Mouse (Mus musculus): ENCODE data around the gene Lpcat3.

Gene Lpcat3

GRCm38 (mm10) chr6:124734417-124734816 lies 71.6 kb downstream of the Lpcat3 start:
- CTCF ChIA-PET = no interaction called here

DNA sequence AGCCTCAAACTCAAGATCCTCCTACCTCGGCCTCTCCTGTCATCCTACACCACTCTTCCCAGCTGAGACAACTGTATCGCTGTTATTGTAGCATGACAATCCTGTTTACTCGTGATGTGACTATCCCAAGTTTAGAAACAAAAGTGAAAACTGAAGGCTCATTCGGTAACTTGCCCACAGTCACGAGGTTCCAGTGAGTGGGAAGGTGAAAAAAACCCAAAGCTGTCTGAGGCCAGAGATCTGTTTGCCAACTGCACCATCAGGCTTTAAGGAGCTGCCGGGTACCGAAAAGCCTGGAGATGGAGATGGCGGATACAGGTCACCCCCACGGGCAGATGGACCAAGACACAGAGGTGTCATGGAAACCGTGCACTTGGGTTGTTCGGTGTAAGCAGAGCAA lies 74.2 kb downstream of the Lpcat3 start:
- CTCF ChIA-PET = no interaction called here

DNA sequence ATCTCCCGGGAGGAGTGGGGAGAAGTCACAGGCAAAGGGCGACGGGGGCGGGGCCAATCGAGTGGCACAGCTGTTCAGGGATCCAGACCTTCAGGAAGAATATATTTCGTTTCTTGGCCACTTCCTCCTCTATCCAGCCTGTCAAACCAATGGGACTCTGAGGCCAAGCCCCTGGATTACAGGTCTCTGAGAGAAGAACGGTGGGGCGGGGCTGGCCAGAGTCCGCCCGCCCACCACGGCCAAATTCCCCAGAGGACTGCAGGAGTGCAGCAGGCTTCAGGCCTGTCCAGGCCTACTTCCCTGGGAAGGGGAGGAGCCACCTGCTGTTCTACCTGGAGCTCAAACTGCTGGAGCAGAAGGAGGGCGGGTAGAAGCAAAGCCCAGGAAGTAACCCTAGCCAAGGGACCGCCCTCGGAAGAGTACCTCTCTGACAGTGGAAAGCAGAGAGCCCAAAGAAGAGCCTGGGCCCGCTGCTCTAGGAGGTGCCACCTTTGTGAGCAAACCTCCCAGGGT lies 75.7 kb downstream of the Lpcat3 start, which contains the start of gene Ptpn6:
Gene Ptpn6, minus strand, starts transcription at position 204 of the 513 bp plus-strand sequence.
- CTCF ChIA-PET = interaction anchor here (0.5 to 1.0 kb wide), 2 partner anchors 10 to 169 kb away, joined by 3 to 4 read pairs; no protein-coding TSS in a partner anchor

- CTCF ChIA-PET = interaction anchor here (0.5 to 3.8 kb wide), 2 partner anchors 23 to 169 kb away, joined by 3 to 22 read pairs; no protein-coding TSS in a partner anchor
Measured at GRCm38 (mm10) chr6:124739231-124739796, 76.5 kb downstream of the Lpcat3 start.

DNA sequence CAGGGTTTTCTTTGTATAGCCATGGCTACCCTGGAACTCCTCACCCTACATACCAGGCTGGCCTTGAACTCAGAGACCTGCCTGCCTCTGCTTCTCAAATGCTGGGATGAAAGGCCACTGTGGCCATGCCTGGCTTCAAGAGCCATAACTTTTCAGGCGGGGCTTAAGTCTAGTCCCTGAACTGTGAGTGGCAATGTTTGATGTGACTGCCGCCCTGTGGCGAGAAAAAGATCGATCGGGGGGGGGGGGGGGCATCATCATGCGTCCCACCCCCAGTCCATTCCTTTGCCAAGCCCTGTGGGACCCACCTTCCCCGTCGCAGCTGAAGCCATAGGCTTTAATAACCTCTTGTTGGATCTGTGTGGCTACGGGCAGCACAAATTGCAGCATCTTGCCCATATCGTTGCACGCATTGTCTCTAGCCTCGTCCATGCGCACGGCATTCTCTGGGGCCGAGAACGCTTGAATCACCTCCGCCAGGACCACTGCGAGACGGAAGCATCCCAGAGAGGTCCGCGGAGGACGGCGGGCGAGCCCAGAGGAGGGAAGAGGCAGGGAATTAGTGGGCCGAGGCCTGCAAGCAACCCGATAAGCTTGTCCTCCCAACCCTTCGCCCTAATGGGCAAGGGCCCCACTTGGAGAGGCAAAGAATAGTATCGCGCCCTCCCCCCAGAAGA lies 77.5 kb downstream of the Lpcat3 start:
- CTCF ChIA-PET = interaction anchor here (1.0 to 3.8 kb wide), 3 partner anchors 17 to 37 kb away, joined by 3 to 22 read pairs (median 4); no protein-coding TSS in a partner anchor

DNA sequence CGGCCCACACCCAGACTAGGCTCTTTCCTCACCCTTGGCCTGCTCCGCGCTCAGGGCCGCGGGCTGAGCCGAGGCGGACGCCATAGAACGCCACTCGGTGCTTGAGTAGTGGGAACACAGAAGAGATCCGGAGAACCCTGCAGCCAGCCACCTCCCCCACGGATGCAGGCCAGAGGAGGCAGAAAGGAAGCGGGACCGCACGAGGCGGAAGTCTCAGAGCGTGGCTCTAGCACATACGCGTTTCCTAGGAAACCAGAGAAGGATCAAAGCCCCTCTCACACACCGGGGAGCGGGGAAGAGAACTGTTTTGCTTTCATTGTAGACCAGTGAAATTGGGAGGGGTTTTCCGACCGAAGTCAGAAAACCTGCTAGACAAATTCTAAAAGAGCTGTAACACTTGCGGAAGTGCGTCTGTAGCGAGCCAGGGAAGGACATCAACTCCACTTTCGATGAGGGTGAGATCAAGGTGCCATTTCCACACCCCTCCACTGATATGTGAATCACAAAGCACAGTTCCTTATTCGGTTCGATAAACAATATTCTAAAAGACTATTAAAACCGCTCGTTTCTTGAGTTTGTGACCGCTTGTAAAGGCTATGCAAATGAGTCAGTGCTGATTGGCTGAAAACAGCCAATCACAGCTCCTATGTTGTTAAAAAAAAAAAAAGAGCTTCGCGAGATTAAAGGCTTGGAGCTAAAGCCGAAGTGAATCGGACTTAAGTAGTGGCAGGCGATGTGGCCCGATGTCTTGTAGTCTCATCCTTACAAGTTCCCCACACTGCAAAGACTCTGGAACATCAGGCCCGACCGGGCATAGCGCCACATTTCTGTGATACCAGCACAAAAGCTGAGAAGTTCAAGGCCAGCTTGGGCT lies 78.3 kb downstream of the Lpcat3 start, which contains the start of gene Grcc10:
Gene Grcc10, minus strand, starts transcription at position 487 of the 874 bp plus-strand sequence.
- CTCF ChIA-PET = interaction anchor here (1.0 to 3.8 kb wide), 4 partner anchors 16 to 38 kb away, joined by 3 to 22 read pairs (median 4); no protein-coding TSS in a partner anchor

DNA sequence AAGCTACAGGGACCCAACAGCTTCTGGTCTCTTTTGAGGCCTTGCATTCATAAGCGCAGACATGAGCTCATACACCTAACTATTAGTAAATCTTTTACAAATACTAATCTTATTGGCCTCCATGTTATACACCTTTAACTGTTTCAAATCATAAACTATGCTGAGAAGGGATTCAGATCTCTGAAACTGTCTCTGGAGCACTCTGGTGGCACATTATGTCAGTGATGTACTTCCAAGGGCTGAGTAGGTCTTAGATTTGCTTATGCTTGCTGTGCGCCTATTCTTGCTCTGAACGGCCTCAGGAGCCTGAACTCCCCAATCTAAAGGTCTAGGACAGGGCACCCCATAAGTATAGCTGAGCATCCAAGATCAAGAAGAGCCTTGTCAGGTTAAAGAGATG lies 79.0 kb downstream of the Lpcat3 start:
- CTCF ChIA-PET = interaction anchor here (1.3 to 3.8 kb wide), 2 partner anchors 16 to 26 kb away, joined by 4 to 22 read pairs; no protein-coding TSS in a partner anchor

DNA sequence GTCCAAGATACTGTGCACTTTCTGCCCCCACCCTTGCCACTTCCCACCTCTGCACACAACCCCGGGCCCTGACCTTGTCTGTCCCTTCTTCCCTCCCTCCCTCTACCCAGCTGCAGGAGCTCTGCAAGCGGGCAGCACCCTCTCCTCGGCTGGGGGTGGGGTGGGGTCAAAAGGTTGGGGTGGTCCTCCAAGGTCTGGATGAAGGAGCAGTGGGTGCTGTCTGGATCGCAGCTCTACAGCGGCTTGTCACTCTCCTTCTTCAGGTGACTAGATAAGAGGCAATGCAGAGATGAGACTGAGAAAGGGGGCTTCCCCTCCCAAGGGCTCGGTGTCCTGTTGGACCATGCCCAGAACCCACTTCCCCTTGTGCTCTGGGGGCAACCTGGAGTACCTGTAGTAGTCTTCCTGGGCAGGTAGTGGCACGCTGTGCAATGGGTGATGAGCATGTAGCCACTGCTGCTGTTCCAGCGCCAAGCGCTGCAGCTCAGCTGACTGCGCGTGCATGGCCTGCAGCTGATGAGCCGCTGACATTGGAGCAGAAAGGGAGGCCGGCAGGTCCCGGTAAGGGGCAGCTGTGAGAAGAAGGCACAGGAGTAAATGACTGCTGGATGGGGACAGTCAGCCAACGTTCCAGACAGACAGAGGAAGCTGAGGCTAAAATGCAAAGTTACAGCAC lies 80.2 kb downstream of the Lpcat3 start:
- CTCF ChIA-PET = interaction anchor here (0.6 to 3.8 kb wide), 3 partner anchors 16 to 267 kb away, joined by 3 to 22 read pairs (median 7); no protein-coding TSS in a partner anchor

DNA sequence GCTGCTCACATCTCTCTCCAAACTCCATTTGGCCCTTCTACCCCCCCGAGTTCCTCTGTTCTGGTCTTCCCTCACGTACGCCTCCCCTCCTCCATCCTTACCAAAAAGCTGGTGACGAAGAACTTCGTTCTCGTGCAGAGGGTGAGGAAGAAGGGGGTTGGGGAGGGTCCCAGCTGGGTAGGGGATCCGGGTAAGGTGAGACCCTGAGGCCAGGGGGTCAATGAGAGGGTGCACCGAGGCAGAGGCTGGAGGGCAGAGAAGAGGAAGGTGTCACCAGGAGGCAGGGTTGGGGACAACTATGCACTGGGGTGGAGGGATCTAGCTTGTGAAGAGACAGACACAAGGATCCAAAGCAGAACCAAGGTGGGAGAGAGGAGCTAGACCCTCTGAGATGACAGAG lies 80.8 kb downstream of the Lpcat3 start:
- CTCF ChIA-PET = interaction anchor here (0.6 to 1.0 kb wide), 2 partner anchors 16 to 266 kb away, joined by 3 to 7 read pairs; no protein-coding TSS in a partner anchor

DNA sequence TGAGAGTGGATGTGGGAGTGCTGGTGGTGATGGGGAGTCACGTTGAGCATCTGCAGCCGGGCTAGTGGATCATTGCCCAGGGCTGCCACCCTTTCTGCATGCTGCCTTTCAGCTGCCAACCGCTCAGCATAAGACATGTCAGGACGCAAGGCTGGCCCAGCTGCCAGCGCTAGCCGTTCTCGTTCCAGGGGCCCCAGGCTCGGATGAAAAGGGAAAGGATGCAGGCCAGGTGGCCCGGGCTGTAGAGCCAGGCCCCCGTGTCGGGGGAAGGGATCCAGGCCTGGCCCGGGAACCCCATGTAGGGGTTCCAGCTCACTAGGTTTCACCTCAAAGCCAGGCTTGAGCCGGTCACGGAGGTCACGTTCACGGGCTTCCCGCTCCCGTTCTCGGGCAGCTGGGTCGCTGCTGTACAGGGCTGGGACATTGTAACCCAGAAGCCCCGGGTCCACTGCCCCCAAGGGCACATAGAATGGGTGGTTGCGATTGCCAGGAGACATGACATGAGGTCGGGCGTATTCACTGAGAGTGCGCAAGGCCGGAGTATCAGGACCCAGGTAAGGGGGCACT lies 82.0 kb downstream of the Lpcat3 start:
- CTCF ChIA-PET = interaction anchor here (0.9 to 1.2 kb wide), 2 partner anchors 14 to 33 kb away, joined by 3 read pairs; partner anchors contain the start of genes Emg1 and Phb2

GRCm38 (mm10) chr6:124745490-124746295 lies 82.9 kb downstream of the Lpcat3 start:
- CTCF ChIA-PET = interaction anchor here (0.9 to 1.3 kb wide), 3 partner anchors 13 to 34 kb away, joined by 3 read pairs; partner anchors contain the start of genes Emg1 and Phb2

- CTCF ChIA-PET = interaction anchor here (1.3 kb wide), 1 partner anchor 13 kb away, joined by 3 read pairs; no protein-coding TSS in a partner anchor
Measured at GRCm38 (mm10) chr6:124746296-124746605, 83.4 kb downstream of the Lpcat3 start.

GRCm38 (mm10) chr6:124746654-124747632 lies 84.1 kb downstream of the Lpcat3 start:
- CTCF ChIA-PET = interaction anchor here (0.6 to 1.3 kb wide), 3 partner anchors 11 to 12 kb away, joined by 3 to 7 read pairs (median 3); no protein-coding TSS in a partner anchor

DNA sequence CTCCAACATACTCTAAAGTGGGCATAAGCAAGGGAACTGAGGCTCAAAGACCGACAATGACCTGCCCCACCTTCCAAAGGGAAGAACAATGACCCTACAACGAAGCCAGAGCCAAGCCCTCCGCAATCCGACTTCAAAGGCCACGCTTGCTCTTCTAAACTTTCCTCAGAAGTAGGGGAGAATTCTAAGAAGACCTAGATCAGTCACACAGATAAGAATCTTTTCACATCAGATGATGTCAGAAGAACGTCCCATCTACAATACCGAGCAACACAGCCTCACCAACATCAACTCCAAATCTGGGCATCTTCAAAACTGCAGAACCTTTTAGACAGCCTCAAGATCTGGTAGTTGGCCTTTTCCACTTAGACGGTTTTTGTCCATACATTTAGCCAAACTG lies 87.6 kb downstream of the Lpcat3 start:
- CTCF ChIA-PET = no interaction called here

DNA sequence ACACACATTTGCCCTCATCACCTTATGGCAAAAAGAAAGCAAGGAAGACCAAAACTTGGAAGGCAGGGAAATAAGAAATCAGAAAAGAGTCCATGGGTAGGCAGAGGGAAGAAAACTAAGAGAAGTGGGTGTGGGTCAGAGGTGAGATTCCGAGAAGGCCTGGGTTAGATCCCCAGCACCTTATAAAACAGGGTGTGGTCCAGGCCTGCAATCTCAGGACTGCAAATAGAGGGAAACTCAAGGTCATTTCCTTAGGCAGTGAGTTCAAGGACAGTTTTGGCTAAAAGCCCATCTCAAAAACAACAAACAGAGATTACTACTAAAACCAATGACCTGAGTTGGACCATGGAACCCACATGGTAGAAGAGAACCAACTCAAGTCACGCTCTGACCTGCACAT lies 91.0 kb downstream of the Lpcat3 start:
- CTCF ChIA-PET = no interaction called here

All from spleen, embryonic (tissue).